Mouse (Mus musculus) left cerebral cortex, postnatal 4 days (tissue): ENCODE results near the gene Catsper1. TPM values are rescaled to one million over a fixed set of nuclear protein-coding genes. Genes with fewer than 3 reads are reported as not detected.

Experiments
- DNase-seq: peaks from one replicate; pipeline ENCODE4 v3.0.0-alpha.2; 2022
- intact Hi-C: fragments of 180-260 bp; cut with DNase I; formaldehyde crosslinking; loops from one replicate; pipeline ENCODE4 v1.15.1; 2025
- total RNA-seq, 2 experiments: library from RNA; stranded (reverse); gene quantifications; 2 replicates each; pipeline ENCODE4 v1.2.3; 2021

Catsper1 gene
- total RNA-seq = not detected

- intact Hi-C loops = no loop called here
- DNase-seq = no peak
Measured at GRCm38 (mm10) chr19:5335441-5335840, at the start of gene Catsper1. Gene Catsper1, plus strand, starts transcription at chr19:5335741.

- intact Hi-C loops = no loop called here
- DNase-seq = peak; percentile 99
Measured at GRCm38 (mm10) chr19:5294972-5295735, 40.4 kb upstream of the Catsper1 start, which contains the start of gene Sf3b2. Gene Sf3b2, minus strand, starts transcription at chr19:5295455.

GRCm38 (mm10) chr19:5295736-5296075 is 39.8 kb upstream of the Catsper1 start:
- DNase-seq = no peak
- intact Hi-C loops = no loop called here

GRCm38 (mm10) chr19:5296630-5297029 is 38.9 kb upstream of the Catsper1 start:
- intact Hi-C loops = no loop called here
- DNase-seq = no peak

DNA sequence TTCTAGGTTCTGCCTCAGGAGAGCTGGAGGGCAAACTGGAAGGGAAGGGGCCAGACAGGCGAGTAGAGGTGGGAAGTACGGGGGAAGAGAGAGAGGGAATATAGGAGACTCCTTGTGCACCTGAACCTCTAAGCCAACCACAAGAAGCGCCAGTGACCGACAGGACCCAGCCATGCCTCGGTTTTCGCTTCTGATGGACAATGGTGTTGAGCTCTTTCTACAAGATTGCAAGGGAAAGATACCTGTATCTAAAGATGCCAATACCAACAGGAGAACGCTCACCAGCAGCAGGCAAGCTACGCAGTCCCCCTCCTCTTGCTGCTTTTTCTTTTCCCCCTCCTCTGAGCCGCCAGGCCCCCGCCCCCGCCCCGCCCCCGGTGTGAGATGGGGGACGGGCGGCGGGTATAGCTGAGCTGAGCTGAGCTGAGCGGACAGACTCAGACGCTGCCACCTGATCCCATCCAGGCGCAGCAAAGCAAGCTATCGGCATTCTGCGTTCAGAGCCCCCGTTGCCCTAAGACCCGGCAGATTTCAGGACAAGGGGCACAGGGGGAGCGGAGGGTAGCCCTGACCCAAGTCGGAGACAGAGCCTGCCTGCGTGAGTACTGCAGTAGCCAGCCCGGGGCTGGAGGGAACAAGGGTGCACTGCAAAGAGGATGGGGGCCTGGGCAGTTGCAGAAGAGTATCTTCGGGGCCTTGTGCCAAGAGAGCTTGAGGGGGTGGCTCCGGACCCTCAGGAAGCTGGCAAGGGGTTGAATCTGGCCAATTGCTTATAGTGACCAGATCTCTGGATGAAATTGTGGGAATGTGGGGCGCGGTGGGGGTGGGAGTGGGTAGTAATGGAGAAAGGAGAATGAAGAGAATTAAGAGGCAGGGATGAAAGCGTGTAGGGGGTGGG is 37.4 kb upstream of the Catsper1 start, which contains the start of gene Gal3st3:
Gene Gal3st3 (plus strand): TSS at position 429 of the 898 bp plus-strand sequence.
- DNase-seq = peak; percentile 67
- intact Hi-C loops = no loop called here

GRCm38 (mm10) chr19:5300588-5300987 is 35.0 kb upstream of the Catsper1 start:
- no peak for DNase-seq
- intact Hi-C loops = no loop called here

DNA sequence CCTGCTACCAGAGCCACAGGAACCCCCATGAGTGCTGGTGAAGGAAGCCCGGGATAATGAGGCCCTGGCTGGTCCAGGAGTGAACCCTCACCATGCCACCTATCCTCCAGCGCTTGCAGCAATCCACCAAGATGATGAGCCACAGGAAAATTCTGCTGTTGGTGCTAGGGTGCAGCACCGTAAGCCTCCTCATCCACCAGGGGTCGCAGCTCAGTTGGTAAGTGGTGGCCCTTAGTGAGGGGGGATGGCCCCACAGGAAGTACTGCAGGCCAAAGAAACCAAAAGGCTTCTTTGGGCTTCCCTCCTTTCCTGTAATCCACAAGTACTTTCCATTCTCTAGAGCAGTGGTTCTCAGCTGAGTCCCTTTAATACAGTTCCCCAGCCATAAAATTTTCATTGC is 33.1 kb upstream of the Catsper1 start:
- peak; percentile 63 for DNase-seq
- intact Hi-C loops = no loop called here

DNA sequence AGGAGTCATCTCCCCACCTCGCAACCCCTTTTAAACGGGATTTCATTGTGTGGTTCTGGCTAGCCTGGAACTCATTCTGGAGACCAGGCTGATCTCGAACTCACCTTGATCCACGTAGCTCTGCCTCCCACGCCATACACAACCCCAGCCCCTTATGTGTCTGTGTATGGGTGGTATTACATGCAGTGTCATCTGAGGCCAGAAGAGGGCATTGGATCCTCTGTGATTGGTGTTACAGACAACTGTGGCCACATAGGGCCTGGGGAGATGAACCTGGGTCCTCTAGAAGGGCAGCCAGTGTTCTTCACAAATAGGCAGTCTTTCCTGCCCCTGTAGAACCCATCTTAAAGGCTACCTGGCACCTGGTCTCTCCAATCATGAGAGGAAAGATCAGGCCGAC is 29.3 kb upstream of the Catsper1 start:
- DNase-seq = peak; percentile 19
- intact Hi-C loops = loop anchor here (5.0 kb wide), 1 partner anchor 41 kb away; the partner anchor contains the start of gene Cst6

- intact Hi-C loops = loop anchor here (5.0 kb wide), 1 partner anchor 40 kb away; the partner anchor contains the start of gene Cst6
- peak; percentile 48 for DNase-seq
Measured at GRCm38 (mm10) chr19:5306968-5307734, 28.4 kb upstream of the Catsper1 start.

GRCm38 (mm10) chr19:5309025-5309424 is 26.5 kb upstream of the Catsper1 start:
- no peak for DNase-seq
- intact Hi-C loops = loop anchor here (5.0 kb wide), 1 partner anchor 38 kb away; the partner anchor contains the start of gene Cst6

DNA sequence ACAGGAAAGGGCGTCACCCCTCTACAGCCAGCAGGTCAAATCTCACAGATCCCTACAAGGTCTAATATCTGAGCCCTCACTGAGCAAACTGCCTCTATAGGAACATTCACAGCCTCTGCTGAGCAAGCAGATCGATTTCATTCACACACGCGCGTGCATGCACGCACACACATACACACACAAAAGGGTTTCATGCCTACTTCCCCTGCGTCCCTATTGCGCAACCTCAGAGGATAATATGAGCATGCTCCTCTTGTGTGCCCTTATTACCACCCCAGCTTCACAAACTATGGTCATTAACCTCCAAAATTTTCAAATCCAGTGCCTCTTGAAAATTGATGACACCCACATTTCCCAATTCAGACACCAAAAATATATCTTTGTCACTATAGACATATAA is 22.4 kb upstream of the Catsper1 start:
- intact Hi-C loops = no loop called here
- DNase-seq = no peak

GRCm38 (mm10) chr19:5323801-5324200 is 11.7 kb upstream of the Catsper1 start:
- DNase-seq = no peak
- intact Hi-C loops = no loop called here

DNA sequence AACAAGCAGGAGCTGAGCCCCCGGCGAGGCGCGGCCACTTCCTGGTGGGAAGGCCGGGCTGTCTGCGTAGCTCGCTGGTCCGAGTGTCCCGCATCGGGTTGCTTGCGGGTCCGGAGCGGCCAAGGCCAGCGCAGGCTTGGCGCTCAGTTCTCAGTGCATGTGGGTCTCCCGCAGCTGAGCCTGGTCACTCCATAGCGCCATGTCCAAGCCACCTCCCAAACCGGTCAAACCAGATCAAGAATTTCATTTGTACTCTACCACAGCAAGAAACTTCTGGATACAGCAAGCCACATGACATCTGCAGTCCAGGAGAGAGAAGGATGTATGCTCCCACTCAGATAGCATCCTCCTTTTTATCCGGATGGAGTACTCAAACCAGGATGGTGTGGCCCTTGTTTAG is 7.6 kb upstream of the Catsper1 start:
- intact Hi-C loops = no loop called here
- DNase-seq = no peak

DNA sequence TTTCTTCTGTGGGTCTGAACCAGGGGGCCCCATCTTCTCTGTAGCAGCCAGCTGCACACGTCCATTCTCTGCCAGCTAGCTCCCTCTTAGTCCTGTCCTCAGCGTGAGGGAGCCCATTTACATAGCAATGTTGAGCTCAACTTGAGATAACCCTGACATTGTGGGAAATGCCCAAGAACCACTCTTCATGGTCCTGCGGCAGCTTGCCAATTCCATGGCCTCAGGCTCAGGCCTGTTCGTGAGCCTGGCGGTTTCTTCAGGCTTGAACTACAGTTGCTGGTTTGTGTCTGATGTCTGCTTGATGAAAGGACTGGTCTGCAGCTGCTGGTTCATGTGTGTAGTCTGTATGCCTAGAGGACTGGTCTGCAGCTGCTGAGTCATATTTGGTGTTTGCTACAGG is 800 bp upstream of the Catsper1 start:
- DNase-seq = no peak
- intact Hi-C loops = no loop called here

DNA sequence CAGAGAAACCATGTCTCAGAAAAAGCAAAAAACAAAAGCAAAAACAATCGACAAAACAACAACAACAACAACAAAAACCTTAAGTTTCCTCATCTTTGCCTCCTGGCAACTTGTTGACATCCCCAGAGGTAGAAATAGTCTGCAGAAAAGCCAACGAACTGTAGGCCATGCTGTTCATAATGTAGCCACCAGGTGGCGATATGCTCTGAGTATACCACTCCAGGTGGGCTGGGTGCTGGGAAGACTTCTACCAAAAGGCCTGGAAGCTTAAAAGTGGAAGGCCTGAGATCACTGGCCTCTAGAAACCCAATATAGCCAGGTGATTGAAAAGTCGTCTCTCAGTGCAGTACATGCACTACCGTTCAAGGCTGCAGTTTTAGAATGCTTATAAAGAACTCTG is 2.4 kb downstream of the Catsper1 start:
- intact Hi-C loops = no loop called here
- peak; percentile 74 for DNase-seq

GRCm38 (mm10) chr19:5341360-5341759 is 5.8 kb downstream of the Catsper1 start:
- intact Hi-C loops = no loop called here
- DNase-seq = no peak

GRCm38 (mm10) chr19:5345297-5346131 is 10.0 kb downstream of the Catsper1 start:
- intact Hi-C loops = loop anchor here (5.0 kb wide), 1 partner anchor 38 kb away; no protein-coding TSS in a partner anchor
- no peak for DNase-seq

GRCm38 (mm10) chr19:5348064-5348463 is 12.5 kb downstream of the Catsper1 start:
- intact Hi-C loops = loop anchor here (5.0 kb wide), 1 partner anchor 41 kb away; no protein-coding TSS in a partner anchor

More at GRCm38 (mm10) chr19:5348064-5348463, 12.5 kb downstream of the Catsper1 start:
- DNase-seq = no peak
